Mouse (Mus musculus) heart, embryonic 11.5 days (tissue): ENCODE results near the gene Idh3b. TPM values are rescaled to one million over a fixed set of nuclear protein-coding genes. Genes with fewer than 3 reads are reported as not detected.

Experiments
- ATAC-seq: fragments of 200-750 bp; cut with Nextera tagmentation; replicated peaks from 2 replicates; pipeline ENCODE4 v1.8.0; 2017; ENCODE audit warnings: moderate library complexity; ENCODE audit not compliant: insufficient number of reproducible peaks, low FRiP score, low TSS enrichment
- H3K27ac ChIP-seq: fragments of 300-500 bp; sonication (generic); 2 replicates; pipeline ENCODE4 v1.5.1; 2014; ENCODE audit warnings: mild to moderate bottlenecking, low read depth, low read length
- H3K27me3 ChIP-seq: fragments of 300-500 bp; sonication (generic); 2 replicates; pipeline ENCODE4 v1.6.1; 2014; ENCODE audit warnings: mild to moderate bottlenecking, low read length, mixed read lengths; ENCODE audit not compliant: control insufficient read depth, insufficient read depth
- H3K36me3 ChIP-seq: fragments of 300-500 bp; sonication (generic); 2 replicates; pipeline ENCODE4 v1.6.1; 2014; ENCODE audit warnings: mild to moderate bottlenecking, low read length, moderate library complexity, mixed read lengths; ENCODE audit not compliant: control insufficient read depth, insufficient read depth
- H3K4me1 ChIP-seq: fragments of 300-500 bp; sonication (generic); 2 replicates; pipeline ENCODE4 v1.6.1; 2014; ENCODE audit warnings: low read length; ENCODE audit not compliant: control insufficient read depth, insufficient read depth
- H3K4me2 ChIP-seq: fragments of 300-500 bp; sonication (generic); 2 replicates; pipeline ENCODE4 v1.6.1; 2014; ENCODE audit warnings: mild to moderate bottlenecking, moderate library complexity
- H3K4me3 ChIP-seq: fragments of 300-500 bp; sonication (generic); 2 replicates; pipeline ENCODE4 v1.5.1; 2014; ENCODE audit warnings: low read depth, low read length
- H3K9ac ChIP-seq: fragments of 300-500 bp; sonication (generic); 2 replicates; pipeline ENCODE4 v1.6.1; 2014; ENCODE audit warnings: mild to moderate bottlenecking, low read depth, low read length, moderate library complexity
- H3K9me3 ChIP-seq: fragments of 300-500 bp; sonication (generic); replicated peaks from 2 replicates; pipeline ENCODE4 v1.6.1; 2016; ENCODE audit warnings: low read length; ENCODE audit not compliant: control insufficient read depth
- WGBS: fragments of 180-500 bp; shearing (Covaris S2); extraction: QIAGEN DNeasy Blood & Tissue Kit; methylation state at CpG from one replicate; pipeline ENCODE4 v1.1.7; 2014; ENCODE audit not compliant: insufficient replicate concordance; 5-methylcytosine and 5-hydroxymethylcytosine counted together
- polyA plus RNA-seq: library from polyadenylated mRNA; unstranded; fragments of >200 nt; fragmentation: Nextera tagmentation; extraction: Ambion mirVana; gene quantifications from 2 replicates; pipeline ENCODE4 v1.2.1, GENCODE M21; 2014

The Idh3b gene
- polyA plus RNA-seq, 1 experiment from 2014 or later, result 234 TPM

- H3K27ac ChIP-seq, result no peak overlapping the region
- H3K4me1 ChIP-seq, result peaks cover 28% of the 10 kb centered on the region
- no peaks in the 10 kb centered on the region for H3K36me3 ChIP-seq
- peak overlapping the region; percentile 72 for H3K9ac ChIP-seq
- peak overlapping the region; percentile 70 for H3K4me2 ChIP-seq
- H3K9me3 ChIP-seq, result no peaks in the 10 kb centered on the region
- peak overlapping the region; percentile 76 for H3K4me3 ChIP-seq
- WGBS, result 7% methylated on average over 20 of the region's 20 CpGs
- H3K27me3 ChIP-seq, result peaks cover 46% of the 10 kb centered on the region
- no peak for ATAC-seq
Measured at GRCm38 (mm10) chr2:130294218-130294935, 10.0 kb upstream of the Idh3b start.

GRCm38 (mm10) chr2:130293486-130293885 is 9.1 kb upstream of the Idh3b start:
- H3K4me1 ChIP-seq, result peaks cover 28% of the 10 kb centered on the region
- WGBS, result 2% methylated on average over 4 of the region's 4 CpGs
- H3K9me3 ChIP-seq, result no peaks in the 10 kb centered on the region
- H3K4me3 ChIP-seq, result no peak overlapping the region
- H3K9ac ChIP-seq, result peak overlapping the region; percentile 4; the same call in 1 of the 2 replicates
- H3K27ac ChIP-seq, result no peak overlapping the region
- peaks cover 46% of the 10 kb centered on the region for H3K27me3 ChIP-seq
- H3K4me2 ChIP-seq, result no peak overlapping the region
- H3K36me3 ChIP-seq, result no peaks in the 10 kb centered on the region
- peak; percentile 16; the same call in 1 of the 2 replicates for ATAC-seq

GRCm38 (mm10) chr2:130293009-130293408 is 8.7 kb upstream of the Idh3b start:
- 39% methylated on average over 3 of the region's 3 CpGs for WGBS
- Histone ChIP-seq H3K27ac (no peak overlapping the region), H3K4me2 (no peak overlapping the region), H3K9ac (peak overlapping the region; percentile 4; the same call in 1 of the 2 replicates), H3K4me1 (peaks cover 28% of the 10 kb centered on the region), H3K9me3 (no peaks in the 10 kb centered on the region), H3K36me3 (no peaks in the 10 kb centered on the region), H3K27me3 (peaks cover 46% of the 10 kb centered on the region), H3K4me3 (no peak overlapping the region)
- 0 out of 2 replicates have a peak, but pooled peaks have one; percentile 19 for ATAC-seq

- Histone ChIP-seq H3K4me2 (peak overlapping the region; percentile 39), H3K36me3 (no peaks in the 10 kb centered on the region), H3K4me3 (no peak overlapping the region), H3K4me1 (peaks cover 24% of the 10 kb centered on the region), H3K9me3 (no peaks in the 10 kb centered on the region), H3K9ac (no peak overlapping the region), H3K27ac (no peak overlapping the region), H3K27me3 (peaks cover 32% of the 10 kb centered on the region)
- WGBS, result 17% methylated on average over 8 of the region's 8 CpGs
- ATAC-seq, result no peak; the same call in 1 of the 2 replicates
Measured at GRCm38 (mm10) chr2:130291434-130291833, 7.1 kb upstream of the Idh3b start.

GRCm38 (mm10) chr2:130289086-130289485 is 4.7 kb upstream of the Idh3b start:
- 58% methylated on average over 4 of the region's 4 CpGs for WGBS
- no peak overlapping the region for H3K4me3 ChIP-seq
- H3K27ac ChIP-seq, result no peak overlapping the region
- H3K27me3 ChIP-seq, result peaks cover 10% of the 10 kb centered on the region
- peaks cover 10% of the 10 kb centered on the region; the same call in 1 of the 2 replicates for H3K4me1 ChIP-seq
- no peaks in the 10 kb centered on the region for H3K9me3 ChIP-seq
- no peaks in the 10 kb centered on the region for H3K36me3 ChIP-seq
- H3K9ac ChIP-seq, result no peak overlapping the region
- H3K4me2 ChIP-seq, result no peak overlapping the region
- no peak for ATAC-seq

GRCm38 (mm10) chr2:130280818-130281217 is 3.5 kb downstream of the Idh3b start:
- WGBS, result 79% methylated on average over 4 of the region's 4 CpGs
- no peaks in the 10 kb centered on the region for H3K9me3 ChIP-seq
- no peak overlapping the region for H3K4me2 ChIP-seq
- no peak overlapping the region for H3K9ac ChIP-seq
- no peaks in the 10 kb centered on the region for H3K27me3 ChIP-seq
- no peak overlapping the region for H3K27ac ChIP-seq
- peaks cover 29% of the 10 kb centered on the region for H3K36me3 ChIP-seq
- H3K4me3 ChIP-seq, result no peak overlapping the region
- peaks cover 10% of the 10 kb centered on the region; the same call in 1 of the 2 replicates for H3K4me1 ChIP-seq
- ATAC-seq, result no peak

GRCm38 (mm10) chr2:130280224-130280623 is 4.1 kb downstream of the Idh3b start:
- Histone ChIP-seq H3K4me1 (peaks cover 10% of the 10 kb centered on the region; the same call in 1 of the 2 replicates), H3K27ac (no peak overlapping the region), H3K9me3 (no peaks in the 10 kb centered on the region), H3K9ac (no peak overlapping the region), H3K4me2 (no peak overlapping the region), H3K36me3 (peaks cover 34% of the 10 kb centered on the region), H3K4me3 (no peak overlapping the region), H3K27me3 (no peaks in the 10 kb centered on the region)
- WGBS, result 68% methylated on average over 7 of the region's 7 CpGs
- no peak for ATAC-seq

- no peaks in the 10 kb centered on the region for H3K27me3 ChIP-seq
- H3K4me2 ChIP-seq, result no peak overlapping the region
- no peak overlapping the region for H3K4me3 ChIP-seq
- H3K27ac ChIP-seq, result no peak overlapping the region
- H3K9me3 ChIP-seq, result no peaks in the 10 kb centered on the region
- no peak overlapping the region for H3K9ac ChIP-seq
- no peak for ATAC-seq
- WGBS, result 40% methylated on average over 8 of the region's 8 CpGs
- H3K4me1 ChIP-seq, result peaks cover 10% of the 10 kb centered on the region; the same call in 1 of the 2 replicates
- peaks cover 34% of the 10 kb centered on the region for H3K36me3 ChIP-seq
Measured at GRCm38 (mm10) chr2:130279600-130280091, 4.7 kb downstream of the Idh3b start.
